Mouse (Mus musculus) kidney, embryonic 14.5 days (tissue): ENCODE results near the gene Gm28036. TPM values are rescaled to one million over a fixed set of nuclear protein-coding genes. Genes with fewer than 3 reads are reported as not detected.
A peak's percentile ranks its signal among the peaks of the same experiment; 100 is the strongest.

ENCODE experiments used
- ATAC-seq: fragments of 200-750 bp; cut with Nextera tagmentation; 2 replicates; pipeline ENCODE4 v1.8.0; 2017; ENCODE audit warnings: moderate number of reproducible peaks, mild to moderate bottlenecking, moderate TSS enrichment, moderate library complexity; ENCODE audit not compliant: low FRiP score, low TSS enrichment
- H3K27ac ChIP-seq: fragments of 300-500 bp; sonication (generic); 2 replicates; pipeline ENCODE4 v1.5.1; 2014; ENCODE audit warnings: low read depth, mild to moderate bottlenecking, low read length, moderate library complexity, mixed read lengths
- H3K27me3 ChIP-seq: fragments of 300-500 bp; sonication (generic); 2 replicates; pipeline ENCODE4 v1.6.1; 2014; ENCODE audit warnings: mild to moderate bottlenecking, low read length; ENCODE audit not compliant: control insufficient read depth, insufficient read depth
- H3K36me3 ChIP-seq: fragments of 300-500 bp; sonication (generic); 2 replicates; pipeline ENCODE4 v1.6.1; 2014; ENCODE audit warnings: low read length, mixed read lengths; ENCODE audit not compliant: control insufficient read depth, insufficient read depth
- H3K4me1 ChIP-seq: fragments of 300-500 bp; sonication (generic); 2 replicates; pipeline ENCODE4 v1.6.1; 2014; ENCODE audit warnings: low read length, mixed read lengths; ENCODE audit not compliant: control insufficient read depth, insufficient read depth
- H3K4me2 ChIP-seq: fragments of 300-500 bp; sonication (generic); replicated peaks from 2 replicates; pipeline ENCODE4 v1.6.1; 2014; ENCODE audit warnings: low read depth, mild to moderate bottlenecking, low read length
- H3K4me3 ChIP-seq: fragments of 300-500 bp; sonication (generic); 2 replicates; pipeline ENCODE4 v1.5.1; 2014; ENCODE audit warnings: mild to moderate bottlenecking, low read length
- H3K9ac ChIP-seq: fragments of 300-500 bp; sonication (generic); 2 replicates; pipeline ENCODE4 v1.6.1; 2014; ENCODE audit warnings: low read depth, mild to moderate bottlenecking, low read length, moderate library complexity
- H3K9me3 ChIP-seq: fragments of 300-500 bp; sonication (generic); 2 replicates; pipeline ENCODE4 v1.6.1; 2016; ENCODE audit warnings: low read length; ENCODE audit not compliant: control insufficient read depth
- WGBS: fragments of 180-500 bp; shearing (Covaris S2); extraction: QIAGEN DNeasy Blood & Tissue Kit; methylation state at CpG from one replicate; pipeline ENCODE4 v1.1.7; 2014; 5-methylcytosine and 5-hydroxymethylcytosine counted together
- polyA plus RNA-seq: library from polyadenylated mRNA; unstranded; fragments of >200 nt; fragmentation: Nextera tagmentation; extraction: Ambion mirVana; gene quantifications from 2 replicates; pipeline ENCODE4 v1.2.1, GENCODE M21; 2014

Gene Gm28036
- polyA plus RNA-seq, 1 experiment from 2014 or later = 13.2 TPM

GRCm38 (mm10) chr2:156110627-156111357, 16.1 kb downstream of the Gm28036 start:
- Histone ChIP-seq H3K4me3 (peak overlapping the region; percentile 99), H3K36me3 (peaks cover 9% of the 10 kb centered on the region; the same call in 1 of the 2 replicates), H3K9ac (peak overlapping the region; percentile 99), H3K9me3 (no peaks in the 10 kb centered on the region), H3K4me2 (peak overlapping the region; percentile 71), H3K4me1 (no peaks in the 10 kb centered on the region), H3K27ac (peak overlapping the region; percentile 94), H3K27me3 (no peaks in the 10 kb centered on the region)
- 1% methylated on average over 16 of the region's 16 CpGs for WGBS
- peak; percentile 82 for ATAC-seq

- no peaks in the 10 kb centered on the region for H3K27me3 ChIP-seq
- H3K9ac ChIP-seq = no peak overlapping the region
- H3K27ac ChIP-seq = no peak overlapping the region
- no peaks in the 10 kb centered on the region for H3K4me1 ChIP-seq
- 84% methylated on average over 5 of the region's 5 CpGs for WGBS
- no peak for ATAC-seq
- H3K36me3 ChIP-seq = peaks cover 42% of the 10 kb centered on the region
- no peak overlapping the region for H3K4me2 ChIP-seq
- H3K9me3 ChIP-seq = no peaks in the 10 kb centered on the region
- H3K4me3 ChIP-seq = no peak overlapping the region
Measured at GRCm38 (mm10) chr2:156091926-156092325, 35.0 kb downstream of the Gm28036 start.

GRCm38 (mm10) chr2:156089799-156090198, 37.1 kb downstream of the Gm28036 start:
- Histone ChIP-seq H3K4me2 (no peak overlapping the region), H3K9ac (no peak overlapping the region), H3K4me1 (no peaks in the 10 kb centered on the region), H3K4me3 (no peak overlapping the region), H3K27ac (no peak overlapping the region), H3K9me3 (no peaks in the 10 kb centered on the region), H3K36me3 (peaks cover 21% of the 10 kb centered on the region; the same call in 1 of the 2 replicates), H3K27me3 (no peaks in the 10 kb centered on the region)
- 86% methylated on average over 1 of the region's 1 CpGs for WGBS
- ATAC-seq = no peak

GRCm38 (mm10) chr2:156087391-156088110, 39.3 kb downstream of the Gm28036 start:
- no peak overlapping the region for H3K9ac ChIP-seq
- H3K36me3 ChIP-seq = peaks cover 12% of the 10 kb centered on the region; the same call in 1 of the 2 replicates
- H3K27ac ChIP-seq = no peak overlapping the region
- H3K4me3 ChIP-seq = no peak overlapping the region
- ATAC-seq = no peak
- no peaks in the 10 kb centered on the region for H3K27me3 ChIP-seq
- no peaks in the 10 kb centered on the region for H3K4me1 ChIP-seq
- 86% methylated on average over 7 of the region's 7 CpGs for WGBS
- H3K4me2 ChIP-seq = no peak overlapping the region
- no peaks in the 10 kb centered on the region for H3K9me3 ChIP-seq

GRCm38 (mm10) chr2:156084541-156084940, 42.4 kb downstream of the Gm28036 start:
- Histone ChIP-seq H3K9ac (no peak overlapping the region), H3K27ac (no peak overlapping the region), H3K9me3 (no peaks in the 10 kb centered on the region), H3K4me2 (no peak overlapping the region), H3K27me3 (no peaks in the 10 kb centered on the region), H3K4me1 (no peaks in the 10 kb centered on the region), H3K4me3 (no peak overlapping the region), H3K36me3 (peaks cover 3% of the 10 kb centered on the region; the same call in 1 of the 2 replicates)
- no peak for ATAC-seq
- WGBS = 90% methylated on average over 3 of the region's 3 CpGs

- ATAC-seq = no peak
- Histone ChIP-seq H3K9ac (no peak overlapping the region), H3K27ac (no peak overlapping the region), H3K27me3 (no peaks in the 10 kb centered on the region), H3K4me2 (no peak overlapping the region), H3K36me3 (peaks cover 40% of the 10 kb centered on the region), H3K9me3 (no peaks in the 10 kb centered on the region), H3K4me1 (no peaks in the 10 kb centered on the region), H3K4me3 (no peak overlapping the region)
- 78% methylated on average over 7 of the region's 7 CpGs for WGBS
Measured at GRCm38 (mm10) chr2:156080391-156080790, 46.5 kb downstream of the Gm28036 start.

GRCm38 (mm10) chr2:156079674-156080073, 47.2 kb downstream of the Gm28036 start:
- Histone ChIP-seq H3K4me3 (no peak overlapping the region), H3K4me2 (no peak overlapping the region), H3K9me3 (no peaks in the 10 kb centered on the region), H3K27ac (no peak overlapping the region), H3K36me3 (peaks cover 47% of the 10 kb centered on the region), H3K27me3 (no peaks in the 10 kb centered on the region), H3K4me1 (no peaks in the 10 kb centered on the region), H3K9ac (no peak overlapping the region)
- 41% methylated on average over 4 of the region's 4 CpGs for WGBS
- ATAC-seq = peak; percentile 20; the same call in 1 of the 2 replicates

GRCm38 (mm10) chr2:156079183-156079560, 47.7 kb downstream of the Gm28036 start:
- Histone ChIP-seq H3K4me1 (no peaks in the 10 kb centered on the region), H3K9me3 (no peaks in the 10 kb centered on the region), H3K27ac (no peak overlapping the region), H3K27me3 (no peaks in the 10 kb centered on the region), H3K36me3 (peaks cover 52% of the 10 kb centered on the region), H3K4me3 (no peak overlapping the region), H3K4me2 (no peak overlapping the region), H3K9ac (no peak overlapping the region)
- ATAC-seq = peak; percentile 20; the same call in 1 of the 2 replicates
- 82% methylated on average over 8 of the region's 8 CpGs for WGBS
